Mouse (Mus musculus) retina, postnatal 1 day (tissue): ENCODE measurements around the gene Rara.

ENCODE experiments used
- DNase-seq: peaks from one replicate; pipeline ENCODE4 v3.0.0-alpha.2; 2012

The Rara gene

DNA sequence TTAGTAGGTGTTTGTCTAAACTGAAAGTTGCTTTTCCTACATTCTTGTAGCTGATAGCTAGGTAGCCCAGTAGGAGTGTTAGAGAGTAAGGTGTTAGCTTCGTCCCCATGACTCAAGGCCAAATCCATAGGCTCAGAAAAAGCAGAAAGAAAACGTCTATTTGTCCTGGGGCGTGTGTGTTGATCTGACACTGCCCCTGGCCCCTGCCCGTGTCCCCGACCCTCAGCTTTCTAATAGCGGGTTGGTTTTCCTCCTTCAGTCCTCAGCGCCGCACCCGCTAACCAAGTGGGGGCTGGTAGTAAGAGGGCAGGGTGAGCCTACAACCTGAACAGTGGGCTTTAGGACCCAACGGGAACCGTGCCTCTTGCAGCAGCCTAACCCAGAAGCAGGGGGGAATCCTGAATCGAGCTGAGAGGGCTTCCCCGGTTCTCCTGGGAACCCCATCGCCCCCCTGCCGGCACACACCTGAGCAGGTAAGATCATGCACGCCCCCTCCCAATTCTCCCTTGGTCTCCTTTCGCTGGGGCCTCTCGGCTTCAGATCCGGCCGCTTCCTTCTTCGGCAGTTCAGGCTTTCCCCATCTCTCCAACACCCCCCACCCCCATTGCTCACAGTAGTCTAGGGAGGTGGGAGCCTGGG, at the start of gene Rara:
Rara (plus strand) TSS at position 381 of the 639 bp plus-strand sequence.
- DNase-seq: peak; percentile 78

DNA sequence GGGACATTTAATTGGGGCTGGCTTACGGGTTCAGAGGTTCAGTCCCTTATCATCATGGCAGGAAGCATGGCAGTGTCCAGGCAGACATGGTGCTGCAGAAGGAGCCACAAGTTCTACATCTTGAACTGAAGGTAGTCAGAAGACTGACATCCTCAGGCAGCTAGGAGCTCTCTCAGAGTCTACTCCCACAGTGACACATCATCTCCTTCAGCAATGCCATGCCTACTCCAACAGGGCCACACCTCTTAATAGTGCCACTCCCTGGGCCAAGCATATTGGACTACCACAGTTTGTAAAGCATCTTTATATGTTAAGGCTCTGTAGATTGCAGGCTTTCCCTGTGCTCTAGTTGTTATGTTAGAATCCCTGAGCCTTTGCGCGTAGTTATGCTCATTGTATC, 39.9 kb upstream of the Rara start:
- DNase-seq: no peak

DNA sequence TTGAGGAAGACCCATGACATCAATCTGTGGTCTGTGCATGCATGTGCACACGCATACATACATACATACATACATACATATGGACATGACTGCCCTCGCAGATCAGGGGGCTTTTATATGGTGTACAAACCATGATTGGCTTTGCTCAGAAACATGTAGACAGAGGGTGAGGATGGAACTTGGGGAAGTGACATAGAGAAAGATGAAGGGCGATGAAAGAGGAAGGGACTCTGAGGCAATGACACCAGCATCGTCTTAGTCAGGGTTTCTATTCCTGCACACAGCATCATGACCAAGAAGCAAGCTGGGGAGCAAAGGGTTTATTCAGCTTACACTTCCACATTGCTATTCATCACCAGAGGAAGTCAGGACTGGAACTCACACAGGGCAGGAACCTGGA, 38.5 kb upstream of the Rara start:
- no peak for DNase-seq

DNA sequence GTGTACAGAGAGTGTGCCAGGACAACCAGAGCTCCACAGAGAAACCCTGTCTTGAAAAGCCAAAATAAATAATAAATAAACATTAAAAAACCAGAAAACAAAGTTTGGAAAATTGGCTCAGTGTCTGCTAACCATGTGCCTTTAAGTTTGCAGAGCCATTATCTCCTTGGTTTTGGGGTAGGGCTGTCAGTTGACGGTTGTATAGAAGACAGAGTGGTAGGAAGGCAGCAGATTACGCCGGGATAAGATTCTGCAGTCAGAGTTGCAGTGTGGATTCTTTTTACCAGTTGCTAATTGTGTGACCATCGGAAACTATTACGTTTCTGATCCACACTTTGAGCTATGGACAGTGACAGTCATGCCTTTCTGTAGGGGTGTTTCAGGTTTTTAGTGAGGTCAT, 37.6 kb upstream of the Rara start:
- no peak for DNase-seq

DNA sequence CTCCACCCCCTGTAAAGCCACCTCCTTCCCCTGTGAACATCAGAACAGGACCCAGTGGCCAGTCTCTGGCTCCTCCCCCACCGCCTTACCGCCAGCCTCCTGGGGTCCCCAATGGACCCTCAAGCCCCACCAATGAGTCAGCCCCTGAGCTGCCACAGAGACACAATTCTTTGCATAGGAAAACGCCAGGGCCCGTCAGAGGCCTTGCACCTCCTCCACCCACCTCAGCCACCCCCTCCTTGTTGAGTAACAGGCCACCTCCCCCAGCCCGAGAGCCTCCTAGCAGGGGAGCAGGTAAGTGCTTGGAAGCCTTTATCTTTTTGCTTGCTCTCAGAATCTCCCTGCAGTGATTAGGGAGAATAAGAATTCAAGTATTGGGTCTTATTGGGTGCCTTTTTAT, 35.2 kb upstream of the Rara start:
- no peak for DNase-seq

DNA sequence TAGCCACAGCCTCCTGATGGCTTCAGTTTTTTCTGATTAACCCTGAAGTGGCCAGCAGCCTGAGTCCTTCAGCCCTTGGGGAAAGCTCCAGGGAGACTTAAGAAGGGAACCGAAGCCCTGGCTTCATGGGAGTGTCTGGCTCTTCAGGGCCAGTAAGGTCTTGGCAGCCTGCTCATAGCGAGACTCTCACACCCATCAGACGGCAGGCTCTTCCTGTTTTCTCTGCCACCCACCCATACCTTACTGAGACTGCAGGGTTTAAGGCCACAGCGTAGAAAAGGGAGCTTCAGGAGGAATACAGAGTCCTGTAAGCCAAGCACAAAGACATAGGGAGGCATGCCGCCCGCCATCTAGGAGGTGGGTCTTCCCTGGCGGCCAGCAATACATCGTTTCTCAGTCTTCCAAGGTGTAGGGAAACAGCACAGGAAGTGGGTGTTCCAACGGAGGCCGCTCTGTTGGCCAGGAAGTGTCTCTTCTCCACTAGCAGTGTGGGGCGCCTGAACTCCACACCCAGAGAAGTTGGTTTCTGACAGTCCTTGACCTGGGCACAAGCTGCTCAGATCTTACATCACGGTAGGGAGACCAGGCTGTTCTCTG, 27.0 kb upstream of the Rara start:
- no peak for DNase-seq

DNA sequence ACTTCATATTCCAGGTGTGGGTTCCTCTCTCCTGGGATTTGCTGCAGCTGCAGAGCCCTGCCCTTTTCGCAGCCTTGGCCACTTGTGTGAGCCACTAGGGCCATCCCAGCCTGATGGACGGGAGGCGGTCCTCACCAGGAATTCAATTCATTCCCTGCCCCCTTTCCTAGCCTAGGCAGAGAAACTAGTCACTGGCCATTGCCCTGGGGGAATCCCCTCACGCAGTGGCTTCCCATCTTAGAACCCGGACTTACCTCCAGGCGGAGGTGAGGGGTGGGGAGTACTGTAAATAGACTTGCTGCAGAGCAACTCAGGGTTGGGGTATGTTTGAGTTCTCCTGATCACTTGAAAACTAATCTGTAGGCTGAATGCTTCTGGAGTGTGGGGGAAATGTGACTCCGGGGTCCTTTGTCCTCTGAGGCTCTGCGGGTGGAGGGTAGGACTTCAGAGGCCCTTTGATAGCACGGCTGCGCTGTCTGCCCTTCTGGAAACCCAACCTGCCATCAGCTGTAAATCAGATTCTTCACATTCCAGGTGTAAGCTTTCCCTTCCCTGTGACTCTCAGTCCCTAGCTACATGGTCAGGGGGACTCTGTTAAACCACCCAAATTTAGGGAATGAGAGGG, 24.9 kb upstream of the Rara start:
- no peak for DNase-seq

DNA sequence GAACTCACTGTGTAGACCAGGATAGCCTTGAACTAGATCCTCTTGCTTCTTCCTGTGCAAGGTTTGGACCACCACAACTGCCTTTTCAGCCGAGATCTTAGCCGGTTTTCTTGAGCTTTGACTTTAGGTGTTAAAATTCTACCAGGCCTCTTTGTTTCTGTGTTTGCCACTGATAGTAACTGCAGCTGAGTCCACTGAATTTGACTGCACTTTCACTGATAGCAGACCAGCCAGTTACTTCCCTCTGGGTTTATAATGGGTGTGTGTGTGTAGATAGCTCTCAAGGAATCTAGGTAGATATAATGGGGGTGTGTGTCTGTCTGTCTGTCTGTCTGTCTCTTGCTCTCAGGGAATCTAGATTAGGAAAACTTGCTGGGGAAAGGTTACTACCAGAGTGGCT, 23.0 kb upstream of the Rara start:
- DNase-seq: no peak

DNA sequence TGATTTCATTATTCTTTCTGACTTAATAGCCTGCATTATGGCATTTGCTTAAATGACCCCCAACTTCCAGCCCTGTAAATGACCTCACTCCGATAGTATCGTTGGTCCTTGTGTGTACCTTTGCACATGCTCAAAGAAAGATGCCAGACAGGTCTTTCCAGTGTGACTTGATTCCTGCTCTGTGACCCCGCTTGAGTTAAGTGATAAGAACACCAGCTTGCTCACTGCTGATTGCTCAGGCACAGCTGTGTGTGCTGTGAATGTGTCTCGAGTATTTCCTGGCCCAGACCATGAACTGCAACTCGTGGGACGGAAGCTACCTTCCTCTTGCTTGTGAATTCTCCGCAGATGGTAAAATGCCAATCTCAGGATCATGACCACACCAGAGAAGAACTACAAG, 22.6 kb upstream of the Rara start:
- DNase-seq: no peak

DNA sequence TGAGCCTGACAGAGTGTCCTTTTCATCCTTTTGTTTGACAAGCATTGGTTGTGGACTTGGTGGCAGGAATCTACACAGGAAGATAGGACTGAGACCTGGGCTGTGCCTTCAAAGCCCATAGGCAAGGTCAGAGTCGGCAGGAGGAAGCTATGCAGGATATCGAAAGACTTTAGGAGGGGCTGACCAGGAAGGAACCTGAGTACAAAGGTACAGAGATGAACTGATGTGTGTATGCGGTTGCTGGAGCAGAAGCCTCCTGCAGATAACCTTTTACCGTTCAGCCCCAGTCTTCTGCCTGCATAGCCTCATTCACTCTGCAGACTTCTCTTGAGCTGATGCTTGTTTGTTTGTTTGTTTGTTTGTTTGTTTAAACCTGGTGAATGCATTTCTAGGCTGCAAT, 22.0 kb upstream of the Rara start:
- no peak for DNase-seq

DNA sequence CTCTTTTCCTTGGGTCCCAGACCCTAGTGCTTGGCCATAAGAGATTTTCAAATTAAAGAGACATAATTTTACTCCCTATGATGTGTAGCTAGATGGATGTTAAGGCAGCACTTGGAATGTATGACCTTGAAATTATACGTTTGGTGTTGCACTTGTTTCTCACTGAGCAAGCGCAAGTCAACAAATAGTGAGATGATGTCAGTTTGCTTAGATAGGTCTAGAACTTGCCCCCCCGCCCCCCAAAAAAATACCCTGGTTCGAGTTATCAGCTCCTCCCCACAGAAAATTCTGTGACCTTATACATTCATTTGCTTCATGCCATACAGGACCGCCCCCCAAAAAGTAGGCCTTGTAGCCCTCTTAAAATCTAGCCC, 20.6 kb upstream of the Rara start:
- DNase-seq: no peak

DNA sequence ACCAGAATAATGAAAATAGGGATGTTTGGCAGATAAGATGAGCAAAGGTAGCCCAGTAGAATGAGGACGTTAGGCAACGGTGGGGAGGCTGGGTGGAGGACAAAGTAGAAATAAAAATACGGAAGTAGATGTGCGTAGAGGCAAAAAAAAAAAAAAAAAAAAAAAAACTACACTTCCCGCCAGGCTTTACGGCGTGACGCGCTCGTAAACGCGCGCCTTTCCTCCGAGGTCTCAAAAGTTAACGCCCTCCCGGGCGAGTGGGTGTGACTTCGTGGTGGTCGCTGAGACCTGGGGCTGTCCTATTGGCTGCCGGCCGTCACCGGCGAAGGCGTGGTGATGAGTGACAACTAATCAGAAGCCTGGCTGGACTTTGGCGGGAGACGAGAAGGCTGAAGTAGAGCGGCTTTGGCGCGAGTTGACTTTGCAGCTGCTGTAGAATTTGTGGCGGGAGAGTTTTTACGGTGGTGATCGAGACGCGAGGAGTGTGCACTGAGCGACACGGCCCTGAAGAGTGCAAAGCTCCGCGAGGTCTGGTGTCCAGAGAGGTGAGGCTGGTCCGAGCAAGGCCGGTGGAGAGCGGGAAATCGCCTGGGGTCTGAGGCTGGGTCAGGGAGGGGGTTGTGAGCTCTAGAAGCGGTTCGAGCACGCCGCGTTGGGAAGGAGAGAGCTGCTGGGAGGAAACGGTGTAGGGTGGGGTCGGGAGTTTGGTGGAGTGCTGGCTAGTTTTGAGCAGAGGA, 20.0 kb upstream of the Rara start, which contains the start of gene Cdc6:
Cdc6 (plus strand) TSS at position 365 of the 737 bp plus-strand sequence.
- DNase-seq: peak; percentile 99

DNA sequence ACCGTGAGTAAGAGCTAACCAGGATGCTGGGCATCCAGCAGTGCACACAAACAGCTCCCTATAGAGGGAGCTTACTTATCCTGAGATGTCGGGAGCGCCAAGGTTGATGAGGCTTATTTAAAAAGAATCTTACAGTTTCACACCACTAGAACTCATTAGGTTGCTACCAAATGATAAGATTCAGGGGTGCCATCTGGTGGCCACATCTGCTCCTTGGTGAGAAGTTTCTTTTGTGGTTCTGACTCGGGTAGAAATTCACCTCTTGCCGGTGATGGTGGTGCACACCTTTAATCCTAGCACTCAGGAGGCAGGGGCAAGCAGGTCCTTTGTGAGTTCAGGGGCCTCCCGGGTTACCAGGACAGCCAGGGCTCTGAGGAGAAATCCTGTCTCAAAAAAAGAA, 18.0 kb upstream of the Rara start:
- peak; percentile 65 for DNase-seq

DNA sequence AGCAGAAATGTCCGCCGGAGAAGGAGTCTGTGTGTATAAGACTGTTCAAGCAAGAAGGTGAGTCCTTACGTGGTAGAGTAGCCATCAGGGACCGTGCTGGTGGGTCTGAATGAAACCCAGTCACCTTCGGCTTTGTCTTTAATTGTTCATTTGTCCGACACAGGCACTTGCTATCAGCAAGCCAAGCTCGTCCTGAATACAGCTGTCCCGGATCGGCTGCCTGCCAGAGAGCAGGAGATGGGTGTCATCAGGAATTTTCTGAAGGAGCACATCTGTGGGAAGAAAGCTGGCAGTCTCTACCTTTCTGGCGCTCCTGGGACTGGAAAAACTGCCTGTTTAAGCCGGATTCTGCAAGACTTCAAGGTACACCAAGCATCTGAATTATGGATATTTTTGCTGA, 17.2 kb upstream of the Rara start:
- DNase-seq: no peak

DNA sequence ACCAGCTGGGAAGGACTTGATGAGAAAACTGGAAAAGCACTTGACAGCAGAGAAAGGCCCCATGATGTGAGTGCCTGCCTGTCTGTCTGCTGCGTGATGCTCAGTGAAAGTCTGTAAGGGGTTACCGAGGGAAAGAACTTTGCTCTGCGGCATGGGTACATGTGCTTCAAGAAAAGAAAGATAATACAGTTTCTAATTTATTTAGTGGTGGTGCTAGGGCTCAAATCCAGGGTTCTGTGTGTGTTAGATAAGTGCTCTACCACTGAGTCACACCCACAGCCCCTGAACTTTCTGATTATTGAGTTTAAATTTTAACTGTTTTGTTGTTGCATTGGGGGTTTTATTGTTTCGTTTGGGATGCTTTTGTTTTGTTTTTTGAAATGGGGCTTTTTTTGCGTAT, 16.1 kb upstream of the Rara start:
- DNase-seq: no peak

DNA sequence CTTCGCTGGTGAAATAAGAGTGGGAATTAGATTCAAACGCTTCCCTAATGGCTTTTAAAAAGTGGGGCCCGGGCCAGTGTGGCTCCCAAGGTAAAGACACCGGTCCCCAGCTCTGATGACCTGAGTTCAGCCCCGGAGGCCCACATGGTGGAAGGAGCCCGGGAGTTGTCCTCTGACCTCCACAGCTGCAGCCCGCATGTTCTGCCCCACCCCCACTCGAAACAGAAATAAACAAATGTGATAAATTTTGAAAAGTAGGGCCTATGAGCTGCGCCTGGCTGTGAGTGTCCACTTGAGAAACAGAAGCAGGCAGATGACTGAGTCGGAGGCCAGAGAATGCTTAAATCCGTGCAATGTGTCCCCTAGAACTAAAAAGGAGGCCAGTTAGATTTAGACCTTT, 13.4 kb upstream of the Rara start:
- DNase-seq: no peak

DNA sequence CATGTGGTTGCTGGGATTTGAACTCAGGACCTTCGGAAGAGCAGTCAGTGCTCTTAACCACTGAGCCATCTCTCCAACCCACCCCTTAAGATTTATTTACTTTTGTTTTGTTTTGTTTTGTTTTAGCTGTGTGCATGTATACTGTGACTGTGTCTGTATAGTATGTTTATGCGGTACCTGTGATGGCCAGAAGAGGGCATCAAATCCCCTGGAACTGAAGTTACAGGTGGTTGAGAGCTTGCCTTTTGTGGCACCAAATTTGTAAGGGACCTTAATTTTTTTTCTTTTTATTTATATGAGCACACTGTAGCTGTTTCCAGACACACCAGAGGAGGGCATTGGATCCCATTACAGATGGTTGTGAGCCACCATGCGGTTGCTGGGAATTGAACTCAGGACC, 11.2 kb upstream of the Rara start:
- peak; percentile 43 for DNase-seq

DNA sequence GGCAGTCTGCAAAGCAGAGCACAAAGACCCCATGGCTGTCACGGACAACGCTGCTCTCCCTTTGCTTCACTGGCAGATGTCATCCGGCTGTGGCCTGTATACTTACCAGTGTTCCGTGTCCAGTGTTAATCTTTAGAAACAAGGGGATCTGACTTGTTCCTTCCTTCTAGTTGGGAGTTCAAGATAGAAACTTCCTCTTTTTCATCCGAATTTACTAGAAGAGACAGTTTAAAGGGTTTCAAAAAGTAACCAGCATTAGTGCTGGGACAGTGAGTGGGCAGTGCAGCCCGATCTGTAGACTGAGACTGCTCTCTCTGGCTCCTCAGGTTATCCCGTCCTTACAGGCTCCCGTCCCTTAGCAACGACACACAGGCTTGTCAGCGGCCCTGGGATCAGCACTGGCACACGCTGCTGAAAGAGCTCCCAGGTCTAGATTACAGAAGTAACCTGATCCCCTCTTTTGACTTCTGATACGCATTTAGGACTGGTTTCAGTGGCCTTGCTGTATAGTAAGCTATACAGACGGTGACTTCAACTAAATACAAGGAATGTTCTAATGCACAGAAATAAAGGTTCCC, 10.1 kb upstream of the Rara start:
- DNase-seq: no peak

DNA sequence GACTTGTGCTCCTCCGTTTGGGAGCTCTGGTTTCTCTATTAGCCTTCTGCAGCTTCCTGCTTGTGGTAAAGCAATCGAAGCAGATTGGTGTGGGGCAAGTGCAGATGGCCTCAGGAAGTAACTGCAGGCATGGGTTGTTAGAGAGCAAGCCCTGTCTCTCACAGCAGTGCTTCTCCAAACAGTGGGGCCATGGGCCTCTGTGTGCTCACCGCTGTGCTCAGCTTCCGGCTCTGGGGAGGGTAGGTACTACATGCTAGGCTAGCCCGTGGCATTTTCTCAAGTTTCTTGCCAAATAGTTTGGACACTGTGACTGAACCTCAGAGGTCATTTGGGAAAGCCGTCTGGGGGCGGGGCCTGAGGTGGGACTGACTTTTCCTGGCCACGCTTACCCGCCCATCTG, 9.4 kb upstream of the Rara start:
- DNase-seq: no peak

DNA sequence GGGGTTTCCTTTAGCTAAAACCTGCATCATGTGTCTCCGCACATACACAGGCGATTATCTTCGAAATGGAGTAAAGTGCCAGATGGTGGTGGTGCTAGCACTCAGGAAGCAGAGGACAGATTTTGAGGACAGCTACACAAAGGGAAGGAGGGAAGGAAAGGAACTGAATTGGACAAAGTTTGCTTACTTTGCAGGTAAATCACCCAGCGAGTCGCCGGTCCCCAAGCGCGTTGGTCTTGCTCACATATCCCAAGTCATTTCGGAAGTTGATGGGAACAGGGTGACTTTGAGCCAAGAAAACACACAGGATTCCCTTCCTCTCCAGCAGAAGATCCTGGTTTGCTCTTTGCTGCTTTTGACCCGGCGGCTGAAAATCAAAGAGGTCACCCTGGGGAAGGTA, 8.6 kb upstream of the Rara start:
- DNase-seq: no peak

DNA sequence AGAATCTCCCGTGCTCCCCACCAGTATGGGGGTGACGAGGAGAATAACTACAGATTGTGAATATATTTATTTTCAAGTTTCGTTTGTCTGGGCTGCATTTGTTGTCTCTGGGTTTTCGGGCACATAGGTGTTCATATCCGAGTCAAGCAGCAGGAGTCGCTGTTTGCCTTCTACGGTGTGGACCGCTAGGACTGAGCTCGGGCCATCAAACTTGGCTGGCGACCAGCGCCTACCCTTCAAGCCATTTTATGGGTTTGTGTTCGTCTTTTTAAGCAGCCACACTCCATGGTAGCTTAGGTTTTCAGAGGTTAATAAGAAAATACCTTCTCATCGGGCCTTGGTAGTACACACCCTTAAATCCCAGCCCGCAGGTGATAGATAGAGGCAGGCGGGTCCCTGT, 5.8 kb upstream of the Rara start:
- DNase-seq: peak; percentile 76

DNA sequence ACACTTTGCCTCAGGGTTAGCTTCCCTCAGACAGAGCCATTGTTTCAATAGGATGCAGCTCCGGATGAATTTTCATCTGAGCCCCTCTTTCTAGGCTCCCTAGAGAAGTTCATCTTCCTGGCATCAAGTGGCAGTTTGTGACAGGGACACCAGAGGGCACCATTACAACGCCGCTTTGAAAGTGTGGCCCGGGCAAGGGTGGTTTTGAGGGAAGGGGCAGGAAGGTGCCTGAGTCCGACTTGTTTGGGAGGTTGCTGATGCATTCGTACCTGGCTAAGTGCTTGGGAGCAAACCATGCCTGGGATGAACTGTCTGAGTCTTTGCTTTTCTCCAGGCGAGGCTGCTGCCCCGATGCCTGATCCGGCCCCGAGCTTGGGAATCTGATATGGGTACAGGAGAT, 5.3 kb upstream of the Rara start:
- peak; percentile 88 for DNase-seq

DNA sequence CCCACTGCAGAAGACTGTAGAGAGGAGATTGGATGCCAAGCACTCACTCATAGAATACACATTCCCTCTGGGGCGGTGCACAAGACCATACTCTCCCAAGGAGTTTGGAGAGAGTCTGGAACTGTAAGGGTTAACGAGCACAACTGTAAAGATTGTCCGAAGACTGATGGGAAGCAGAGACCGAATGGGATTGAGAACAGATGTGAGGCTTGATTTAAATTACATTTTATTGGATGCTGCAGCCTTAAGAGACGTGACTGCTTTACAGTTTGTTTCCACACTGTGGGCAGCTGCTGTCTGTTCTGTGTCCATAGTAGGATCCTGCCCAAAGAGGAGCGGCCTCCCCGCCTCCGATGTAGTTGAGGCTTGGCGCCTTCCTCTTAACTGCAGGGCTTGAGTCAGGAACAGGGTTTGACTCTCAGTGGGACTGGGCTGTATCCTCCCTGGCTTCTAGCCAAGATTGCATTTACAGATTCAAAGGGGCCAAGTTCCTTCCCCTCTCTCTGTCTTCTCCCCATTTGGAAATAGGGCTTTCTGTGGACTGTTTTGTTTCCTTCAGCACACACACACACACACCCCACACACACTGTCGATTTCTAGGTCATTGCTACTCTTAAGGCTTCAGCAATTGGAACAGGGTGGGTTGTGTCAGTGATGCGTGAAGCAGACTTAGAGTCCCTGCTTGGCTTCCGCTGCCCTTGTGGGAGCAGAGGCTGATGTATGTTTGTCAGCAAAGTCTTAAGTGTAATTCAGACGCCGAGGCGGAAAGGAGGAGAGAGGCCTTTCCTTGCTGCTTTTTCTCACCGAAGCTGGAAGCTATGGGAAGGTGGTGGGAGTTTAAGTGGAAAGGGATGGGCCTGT, 4.5 kb upstream of the Rara start:
- DNase-seq: peak; percentile 68
